Mouse (Mus musculus) MEL (cell line): ENCODE results near the gene Cyp20a1.

Experiments used
- BHLHE40 ChIP-seq: IDR thresholded peaks from 2 replicates; pipeline ENCODE4 v1.6.1; 2012; ENCODE audit warnings: low read depth, mild to moderate bottlenecking, inconsistent platforms, low read length, improper control_type of control experiment, borderline replicate concordance
- CTCF ChIP-seq, 3 experiments: IDR thresholded peaks in 2 of 3; conservative IDR thresholded peaks in 1 of 3; 2 replicates each; pipeline ENCODE4 v1.5.1; 2011 to 2012; ENCODE audit warnings: low read length in 3 of 3, low read depth in 2 of 3, mild to moderate bottlenecking in 2 of 3, improper control_type of control experiment in 1 of 3, inconsistent platforms in 1 of 3, mixed read lengths in 1 of 3, moderate library complexity in 1 of 3; ENCODE audit not compliant: control insufficient read depth in 1 of 3, insufficient read depth in 1 of 3, poor library complexity in 1 of 3, severe bottlenecking in 1 of 3
- E2F4 ChIP-seq: IDR thresholded peaks from 2 replicates; pipeline ENCODE4 v1.6.1; 2011; ENCODE audit warnings: low read depth, low read length, improper control_type of control experiment, borderline replicate concordance
- ELF1 ChIP-seq: IDR thresholded peaks from 2 replicates; pipeline ENCODE4 v1.6.1; 2014; ENCODE audit warnings: low read depth, mild to moderate bottlenecking, inconsistent platforms, low read length, improper control_type of control experiment, moderate library complexity
- ETS1 ChIP-seq: IDR thresholded peaks from 2 replicates; pipeline ENCODE4 v1.6.1; 2012; ENCODE audit warnings: low read depth, mild to moderate bottlenecking, inconsistent platforms, low read length, improper control_type of control experiment, moderate library complexity
- MAFK ChIP-seq: IDR thresholded peaks from 2 replicates; pipeline ENCODE4 v1.6.1; 2011; ENCODE audit warnings: low read depth, mild to moderate bottlenecking, low read length, improper control_type of control experiment, borderline replicate concordance
- MYB ChIP-seq: IDR thresholded peaks from 2 replicates; pipeline ENCODE4 v1.6.1; 2011; ENCODE audit warnings: mild to moderate bottlenecking, low read depth, low read length, improper control_type of control experiment
- POLR2A ChIP-seq, 2 experiments: IDR thresholded peaks; 2 replicates each; pipeline ENCODE4 v1.6.1; 2011 to 2012; ENCODE audit warnings: low read length in 2 of 2, mild to moderate bottlenecking in 2 of 2, control low read depth in 1 of 2, improper control_type of control experiment in 1 of 2, low read depth in 1 of 2, moderate library complexity in 1 of 2; ENCODE audit not compliant: control insufficient read depth in 1 of 2, insufficient read depth in 1 of 2, poor library complexity in 1 of 2
- USF1 ChIP-seq: IDR thresholded peaks from 2 replicates; pipeline ENCODE4 v1.6.1; 2014; ENCODE audit warnings: low read depth, mild to moderate bottlenecking, inconsistent platforms, low read length, improper control_type of control experiment, moderate library complexity
- ZC3H11A ChIP-seq: IDR thresholded peaks from 2 replicates; pipeline ENCODE4 v1.6.1; 2012; ENCODE audit warnings: low read depth, mild to moderate bottlenecking, inconsistent platforms, low read length, improper control_type of control experiment

GRCm38 (mm10) chr1:60404848-60405247 is 61.7 kb downstream of the Cyp20a1 start:
- TF ChIP-seq ZC3H11A (no peak), ELF1 (no peak), ETS1 (no peak), USF1 (no peak), CTCF (IDR thresholded peaks at IDR 0.05 in 2 of 3, conservative IDR thresholded peaks at IDR 0.05 in 1 of 3; ENCODE audit: control insufficient read depth in 1 of 3, insufficient read depth in 1 of 3, low read depth in 2 of 3, low read length in 3 of 3, poor library complexity in 1 of 3, severe bottlenecking in 1 of 3) (peak in 2 of 3 experiments; percentile 17 to 58; a peak in 3 of 6 replicates), MAFK (peak; percentile 100), BHLHE40 (no peak), E2F4 (no peak), POLR2A (IDR thresholded peaks at IDR 0.05; ENCODE audit: control insufficient read depth in 1 of 2, insufficient read depth in 1 of 2, low read depth in 1 of 2, low read length in 2 of 2, poor library complexity in 1 of 2) (no peak), MYB (no peak)
